Mouse (Mus musculus): ENCODE measurements at regions not wholly inside any gene's neighbourhood (a gene's known extent, or its start where the extent isn't known, plus 50 kb on each side); places are given as distances from the start of the nearest gene placed in this dataset.

- in situ Hi-C loops (cut with MseI, MboI) = no loop called here
Measured at GRCm38 (mm10) chr9:88068881-88069304, 258.1 kb upstream of the Nt5e start.

DNA sequence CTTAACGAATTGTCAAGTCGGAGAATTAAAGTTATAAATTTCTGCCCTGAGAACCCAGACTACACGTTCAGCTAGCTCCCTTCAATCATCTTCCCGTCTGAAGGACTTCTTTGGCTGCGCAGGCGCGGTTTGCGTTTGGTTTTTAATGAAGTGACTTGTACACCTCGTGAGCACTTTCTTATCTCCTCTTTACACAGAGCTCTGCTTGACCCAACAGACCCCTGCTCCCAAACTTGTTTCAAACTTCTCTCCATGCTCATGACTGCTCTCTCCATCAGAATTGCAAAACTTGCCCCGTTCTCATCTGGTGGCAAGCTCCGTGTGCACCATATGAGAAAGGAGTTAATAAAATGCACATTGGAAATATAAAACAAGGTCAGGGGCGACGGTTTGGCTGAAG, 257.2 kb upstream of the Nt5e start:
- in situ Hi-C loops (cut with MseI, MboI) = no loop called here

DNA sequence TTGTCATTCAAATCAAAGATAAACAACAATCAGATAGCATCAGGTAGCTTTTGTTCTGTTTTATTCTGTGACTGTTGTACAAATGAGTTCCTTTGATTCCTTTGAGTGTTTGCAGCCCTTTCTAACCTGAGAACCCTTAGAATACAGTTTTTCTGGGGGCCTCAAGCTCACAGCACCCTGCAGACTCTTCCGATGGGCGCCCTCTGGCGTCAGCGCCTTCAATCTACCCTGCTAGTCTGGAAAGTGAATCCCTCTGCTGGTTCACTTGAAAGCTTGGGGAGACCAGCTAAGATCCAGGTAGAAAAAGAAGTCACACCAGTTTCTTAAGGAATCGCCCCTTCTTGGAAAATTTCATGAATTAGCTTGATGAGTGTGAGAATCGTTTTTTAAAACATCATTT, 253.8 kb upstream of the Nt5e start:
- in situ Hi-C loops (cut with MseI, MboI) = no loop called here

DNA sequence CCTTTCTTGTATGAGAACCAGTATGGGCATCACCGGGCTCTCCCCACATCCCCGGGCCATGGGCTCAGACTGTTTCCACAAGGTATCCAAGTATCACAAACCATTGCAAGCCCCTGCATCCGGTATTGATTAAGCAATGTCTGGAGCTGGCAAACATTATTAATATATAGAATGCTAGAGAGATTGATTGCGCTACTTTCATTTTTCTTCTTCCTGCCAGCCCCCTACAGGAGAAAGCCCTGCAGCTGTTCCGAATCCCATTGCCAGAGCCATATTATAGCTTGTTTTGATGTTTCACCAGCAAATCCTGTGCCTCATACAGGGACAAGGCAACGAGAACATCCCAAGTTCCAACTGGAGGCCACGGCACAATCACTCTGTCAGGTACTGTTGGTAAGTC, 253.4 kb upstream of the Nt5e start:
- in situ Hi-C loops (cut with MseI, MboI) = no loop called here

DNA sequence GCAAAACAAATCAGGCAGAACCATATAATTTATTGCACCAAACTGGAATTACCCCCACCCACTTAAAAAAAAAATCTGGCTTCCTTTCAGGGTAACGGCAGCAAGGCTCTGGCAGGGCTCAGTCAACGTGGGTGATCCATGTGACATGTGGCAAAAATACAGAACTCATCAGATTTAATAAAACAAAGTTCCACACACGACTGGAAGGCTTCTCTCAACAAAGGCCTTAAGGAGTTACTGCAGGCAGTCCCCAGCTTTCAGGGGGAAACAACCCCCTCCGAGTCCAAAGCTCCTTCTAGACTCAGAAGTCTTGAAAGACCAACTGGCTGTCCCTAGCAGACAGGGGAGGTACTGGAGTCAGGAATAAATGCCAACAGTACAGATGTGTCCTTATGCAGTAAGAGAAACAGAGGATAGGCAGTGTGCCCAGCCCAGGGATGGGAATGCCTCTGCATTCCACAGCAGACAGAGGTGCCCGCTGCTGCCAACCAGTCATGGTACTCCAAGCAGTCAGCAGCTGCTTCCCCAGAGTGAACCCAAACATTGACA, 244.0 kb upstream of the Nt5e start:
- in situ Hi-C loops (cut with MseI, MboI) = no loop called here

GRCm38 (mm10) chr9:88085181-88085816, 241.7 kb upstream of the Nt5e start:
- in situ Hi-C loops (cut with MseI, MboI) = no loop called here

- in situ Hi-C loops (cut with MseI, MboI) = no loop called here
Measured at GRCm38 (mm10) chr9:88085866-88086265, 241.1 kb upstream of the Nt5e start.

GRCm38 (mm10) chr9:88091781-88092527, 235.0 kb upstream of the Nt5e start:
- in situ Hi-C loops (cut with MseI, MboI) = no loop called here

GRCm38 (mm10) chr9:88092561-88092960, 234.4 kb upstream of the Nt5e start:
- in situ Hi-C loops (cut with MseI, MboI) = no loop called here

DNA sequence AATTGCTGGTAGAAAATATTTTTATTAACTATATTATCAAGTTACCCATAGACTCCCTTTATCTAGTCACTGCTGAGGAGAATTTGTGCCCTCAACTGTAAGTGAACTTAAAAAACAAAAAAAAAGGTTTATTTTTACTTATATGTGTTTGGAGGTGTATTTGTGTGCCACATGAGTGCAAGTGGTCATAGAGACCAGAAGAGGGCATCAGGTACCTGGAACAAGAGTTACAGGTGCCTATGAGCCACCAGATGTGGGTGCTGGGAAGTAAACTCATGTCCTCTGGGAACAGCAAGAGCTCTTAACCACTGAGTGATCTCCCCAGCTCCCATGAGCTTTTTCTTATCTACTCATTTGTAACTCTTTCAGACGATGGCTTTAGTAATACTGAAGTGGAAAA, 213.9 kb upstream of the Nt5e start:
- in situ Hi-C loops (cut with MseI, MboI) = no loop called here

- in situ Hi-C loops (cut with MseI, MboI) = no loop called here
Measured at GRCm38 (mm10) chr9:88120536-88120935, 206.5 kb upstream of the Nt5e start.

DNA sequence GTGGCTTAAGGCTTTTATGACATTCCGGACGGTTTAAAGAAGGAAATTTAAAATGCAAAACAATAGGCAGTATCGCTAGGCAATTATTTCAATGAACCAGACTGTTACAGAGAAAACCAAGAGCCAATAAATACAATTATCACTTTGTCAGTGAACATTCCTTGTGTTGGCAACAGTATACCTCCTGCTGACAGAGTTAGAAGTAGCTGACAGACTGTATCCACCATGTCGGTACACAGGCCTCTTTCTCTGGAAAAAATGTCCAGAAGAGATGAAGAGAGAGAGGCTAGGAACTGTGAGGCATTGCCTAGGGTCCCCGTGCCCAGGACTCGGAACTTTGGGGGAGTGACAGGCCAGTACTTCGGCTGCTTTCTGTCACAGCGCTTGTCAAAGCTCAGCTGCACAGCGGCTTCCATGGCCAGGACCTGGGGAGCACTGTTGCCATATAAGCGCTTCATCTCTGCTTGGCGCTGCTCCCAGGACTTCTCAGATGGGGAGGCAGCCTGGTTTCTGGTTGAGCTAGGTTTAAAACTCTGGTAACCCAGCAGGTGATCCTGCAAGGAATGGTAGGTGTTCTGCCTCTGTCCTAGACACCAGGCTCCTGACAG, 205.9 kb upstream of the Nt5e start:
- in situ Hi-C loops (cut with MseI, MboI) = no loop called here

GRCm38 (mm10) chr9:88124322-88125005, 202.5 kb upstream of the Nt5e start:
- in situ Hi-C loops (cut with MseI, MboI) = no loop called here

DNA sequence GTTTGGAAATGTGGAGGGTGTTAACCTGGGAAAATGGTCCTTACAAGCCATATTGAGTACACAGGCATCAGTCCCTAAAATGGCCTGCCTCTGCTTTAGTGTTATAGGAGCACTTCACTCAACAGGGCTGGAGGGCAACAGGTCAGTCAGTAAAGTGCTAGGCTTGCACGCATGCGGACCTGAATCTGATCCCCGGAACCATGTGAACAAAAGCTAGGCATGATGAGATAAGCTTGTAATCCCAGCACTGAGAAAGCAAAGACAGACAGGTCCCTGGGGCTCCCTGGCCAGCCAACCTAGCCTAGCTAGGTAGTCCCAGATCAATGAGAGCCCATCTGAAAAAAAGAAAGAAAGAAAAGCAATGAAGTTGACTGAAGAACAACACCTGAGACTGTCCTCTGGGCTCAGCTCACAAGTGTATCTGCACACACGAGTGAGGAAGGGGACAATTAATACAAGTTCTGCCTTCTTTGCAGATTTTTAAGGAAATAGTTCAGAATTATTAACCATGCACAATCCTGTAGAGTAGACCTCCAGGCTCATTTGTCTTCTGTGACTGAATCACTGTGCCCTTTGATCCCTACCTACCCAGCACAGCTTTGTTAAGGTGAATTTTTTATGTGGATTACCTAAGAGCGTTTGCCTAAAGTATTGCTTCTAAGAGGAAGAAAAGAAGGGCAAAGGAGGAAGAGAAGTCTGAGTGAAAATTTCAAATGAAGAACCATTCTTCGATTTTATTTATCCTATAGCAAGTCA, 163.8 kb upstream of the Nt5e start:
- in situ Hi-C loops (cut with MseI, MboI) = no loop called here

DNA sequence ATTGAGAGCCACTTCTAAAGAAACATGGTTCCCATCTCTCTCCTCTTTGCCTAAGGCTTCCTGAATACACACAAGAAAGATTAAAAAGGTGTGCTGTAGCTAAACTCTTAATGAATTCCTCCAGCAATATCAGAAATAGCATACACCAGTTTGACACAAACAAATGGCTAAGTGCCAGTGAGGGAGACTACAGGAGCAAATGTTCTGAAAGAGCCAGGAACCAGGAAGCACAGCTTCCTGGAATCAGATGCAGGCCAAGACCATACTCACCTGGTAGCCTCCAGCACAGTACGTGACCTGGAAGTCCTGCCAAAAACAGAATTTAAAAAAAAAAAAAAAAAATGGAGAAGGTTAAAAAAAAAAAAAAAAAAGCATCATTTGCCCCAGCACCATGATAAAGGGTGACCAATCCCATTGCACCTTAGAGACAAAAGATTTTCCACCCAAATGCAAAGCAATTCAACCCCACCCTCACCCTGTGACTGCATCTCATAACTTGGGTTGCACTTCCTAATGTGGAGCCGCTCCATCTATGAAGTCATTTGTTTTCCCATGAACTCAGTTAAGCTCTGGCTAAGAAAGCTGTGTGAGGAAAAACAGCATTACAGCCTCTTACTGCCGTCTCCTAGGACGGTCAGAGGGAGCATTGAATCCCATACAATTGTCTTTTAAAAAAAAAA, 149.3 kb upstream of the Nt5e start:
- in situ Hi-C loops (cut with MseI, MboI) = no loop called here

DNA sequence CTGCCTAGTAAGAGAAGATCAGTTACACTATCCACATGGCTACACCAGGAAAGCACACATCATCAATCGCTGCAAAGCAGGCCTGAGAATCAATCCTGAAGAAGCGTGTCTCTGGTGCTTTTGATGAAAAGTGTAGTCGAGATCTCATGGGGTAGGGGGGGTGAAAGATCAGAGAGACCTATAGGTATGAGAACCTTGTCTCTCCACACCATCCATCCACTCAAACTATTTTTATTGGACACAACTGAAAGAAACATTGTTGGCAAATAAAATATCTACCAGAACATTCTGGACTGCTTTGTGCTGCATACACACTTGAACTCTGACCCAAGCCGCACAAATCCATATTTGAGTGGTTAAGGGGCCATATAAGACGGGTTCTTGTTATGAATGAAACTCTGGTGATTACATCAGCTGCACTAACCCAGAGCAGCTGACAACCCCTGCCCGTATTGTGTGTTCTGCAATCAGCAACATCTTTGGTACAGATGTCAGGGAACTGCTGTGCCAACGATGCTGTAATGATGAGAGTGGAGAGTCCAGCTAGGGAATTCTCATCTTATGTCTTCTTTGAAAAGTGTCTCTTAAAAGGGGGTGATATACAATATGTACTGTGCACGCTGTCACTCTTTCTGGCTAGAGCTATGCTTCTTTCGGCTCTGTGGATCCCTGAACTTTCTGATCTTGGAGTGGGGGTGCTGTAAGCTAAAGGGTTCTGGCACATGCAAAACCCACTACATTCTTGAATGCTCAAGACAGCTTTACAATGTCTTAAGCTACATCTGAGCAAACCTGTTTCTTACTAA, 145.6 kb upstream of the Nt5e start:
- in situ Hi-C loops (cut with MseI, MboI) = no loop called here

- in situ Hi-C loops (cut with MseI, MboI) = loop anchor here (25.0 kb wide), 1 partner anchor 795 kb away; no protein-coding TSS in a partner anchor
Measured at GRCm38 (mm10) chr9:88207378-88207777, 119.6 kb upstream of the Nt5e start.

- in situ Hi-C loops (cut with MseI, MboI) = loop anchor here (25.0 kb wide), 1 partner anchor 796 kb away; no protein-coding TSS in a partner anchor
Measured at GRCm38 (mm10) chr9:88208022-88208421, 119.0 kb upstream of the Nt5e start.

GRCm38 (mm10) chr9:88214758-88215157, 112.2 kb upstream of the Nt5e start:
- in situ Hi-C loops (cut with MseI, MboI) = loop anchor here (25.0 kb wide), 1 partner anchor 802 kb away; no protein-coding TSS in a partner anchor

- in situ Hi-C loops (cut with MseI, MboI) = loop anchor here (10.0 to 25.0 kb wide), 3 partner anchors 486 to 808 kb away; partner anchors contain the start of gene Tbx18 (in 1 of the 2)
Measured at GRCm38 (mm10) chr9:88220360-88220759, 106.6 kb upstream of the Nt5e start.

Data from mouse trophoblast stem cell (cell line).